Comparison of ENCODE assay signal across 8 mouse cellular contexts in genomic region chr10:80538710-80539394, GRCm38 (mm10). TPM values are rescaled to one million over a fixed set of nuclear protein-coding genes. Genes with fewer than 3 reads are reported as not detected.
A peak's percentile ranks its signal among the peaks of the same experiment; 100 is the strongest.
DNase-seq lines count a peak whose midpoint lies in the region; ATAC-seq lines count a peak whose summit lies in the region.

Gene Atp8b3, minus strand, starts transcription at chr10:80539124.

- peak within 1 kb of the TSS; percentile 45 for H3K27ac ChIP-seq in lung, embryonic 15.5 days

- H3K9me3 ChIP-seq in lung, embryonic 15.5 days, result no peaks in the 10 kb centered on the region

- DNase-seq in urinary bladder, adult 18-20 months (ENCODE audit: low spot score in 2 of 2), result peak; percentile 39 to 57
- DNase-seq in urinary bladder, postnatal 10 days (ENCODE audit: low spot score), result no peak
- peak; percentile 91 for DNase-seq in embryo, embryonic 10 days (ENCODE audit: low spot score)
- DNase-seq in kidney, adult 18-20 months, result peak; percentile 79
- DNase-seq in thymus, postnatal 25 days, result peak; percentile 83

- WGBS in lung, embryonic 15.5 days, result 2% methylated on average over 30 of the region's 30 CpGs

- peak within 1 kb of the TSS; percentile 54 for H3K4me2 ChIP-seq in lung, embryonic 15.5 days

- peak; percentile 91 for ATAC-seq in granulocyte monocyte progenitor cell, adult 5-6 weeks (replicated peaks; ENCODE audit: poor library complexity, severe bottlenecking)
- peak; percentile 86 for ATAC-seq in lung, embryonic 15.5 days (ENCODE audit: borderline replicate concordance, extremely low read depth, low FRiP score, low TSS enrichment)
- peak; percentile 71 for ATAC-seq in neutrophil, adult 5-6 weeks (ENCODE audit: extremely low read depth, insufficient number of reproducible peaks, low FRiP score, poor library complexity, severe bottlenecking)

- H3K9ac ChIP-seq in lung, embryonic 15.5 days, result peak within 1 kb of the TSS; percentile 25; the same call in 1 of the 2 replicates

- H3K4me1 ChIP-seq in lung, embryonic 15.5 days, result peaks cover 25% of the 10 kb centered on the region

- H3K4me3 ChIP-seq in lung, embryonic 15.5 days, result peak within 1 kb of the TSS; percentile 31

- H3K36me3 ChIP-seq in lung, embryonic 15.5 days, result peaks cover 21% of the 10 kb centered on the region

- H3K27me3 ChIP-seq in lung, embryonic 15.5 days, result peaks cover 26% of the 10 kb centered on the region

RNA-seq across cellular contexts. Expression of gene Atp8b3, which starts in this region (rescaled TPM):
- total RNA-seq in granulocyte monocyte progenitor cell, adult 5-6 weeks (2014; fragmentation: Nextera tagmentation), result 0.64 TPM in 1 of 2 replicates, not detected in the other
- total RNA-seq in granulocyte monocyte progenitor cell, adult 5-6 weeks (2017), result not detected in 2 replicates
- polyA plus RNA-seq in lung, embryonic 15.5 days (2015; fragmentation: Nextera tagmentation; extraction: Ambion mirVana), result 0.05 and 0.16 TPM in 2 replicates
- 0.12 and 0.23 TPM in 2 replicates for total RNA-seq in neutrophil, adult 5-6 weeks (2017)

Comparison
In these comparisons a context has a peak if more than half of its experiments do, and no peak if none do; other contexts are left out.
1. Peak in ATAC-seq in granulocyte monocyte progenitor cell, adult 5-6 weeks; RNA of the gene not detected or under 1 TPM.
2. Peak in ATAC-seq, H3K4me3 ChIP-seq, H3K27ac ChIP-seq, H3K9ac ChIP-seq and H3K4me2 ChIP-seq in lung, embryonic 15.5 days; RNA of the gene not detected or under 1 TPM.
3. Peak in ATAC-seq in neutrophil, adult 5-6 weeks; RNA of the gene not detected or under 1 TPM.